Mouse (Mus musculus) hindbrain, embryonic 11.5 days (tissue): ENCODE data around the gene Zbtb21. TPM values are rescaled to one million over a fixed set of nuclear protein-coding genes. Genes with fewer than 3 reads are reported as not detected.
A peak's percentile ranks its signal among the peaks of the same experiment; 100 is the strongest.

ENCODE experiments used
- ATAC-seq: fragments of 200-750 bp; cut with Nextera tagmentation; 2 replicates; pipeline ENCODE4 v1.8.0; 2017; ENCODE audit warnings: mild to moderate bottlenecking, moderate TSS enrichment, moderate library complexity; ENCODE audit not compliant: low FRiP score
- DNase-seq: peaks from one replicate; pipeline ENCODE4 v3.0.0-alpha.2; 2015; ENCODE audit warnings: low spot score
- H3K27ac ChIP-seq: fragments of 300-500 bp; sonication (generic); 2 replicates; pipeline ENCODE4 v1.5.1; 2014; ENCODE audit warnings: mild to moderate bottlenecking, low read depth, low read length
- H3K27me3 ChIP-seq: fragments of 300-500 bp; sonication (generic); 2 replicates; pipeline ENCODE4 v1.6.1; 2014; ENCODE audit warnings: mild to moderate bottlenecking, low read length, moderate library complexity, mixed read lengths; ENCODE audit not compliant: control insufficient read depth, insufficient read depth
- H3K36me3 ChIP-seq: fragments of 300-500 bp; sonication (generic); 2 replicates; pipeline ENCODE4 v1.6.1; 2014; ENCODE audit warnings: mild to moderate bottlenecking, low read length, moderate library complexity, mixed read lengths; ENCODE audit not compliant: control insufficient read depth, insufficient read depth
- H3K4me1 ChIP-seq: fragments of 300-500 bp; sonication (generic); replicated peaks from 2 replicates; pipeline ENCODE4 v1.6.1; 2014; ENCODE audit warnings: low read length, mixed read lengths; ENCODE audit not compliant: control insufficient read depth, insufficient read depth
- H3K4me2 ChIP-seq: fragments of 300-500 bp; sonication (generic); replicated peaks from 2 replicates; pipeline ENCODE4 v1.6.1; 2014; ENCODE audit warnings: mild to moderate bottlenecking, low read depth, low read length
- H3K4me3 ChIP-seq: fragments of 300-500 bp; sonication (generic); 2 replicates; pipeline ENCODE4 v1.5.1; 2014; ENCODE audit warnings: low read depth, low read length
- H3K9ac ChIP-seq: fragments of 300-500 bp; sonication (generic); 2 replicates; pipeline ENCODE4 v1.6.1; 2014; ENCODE audit warnings: low read depth, low read length
- H3K9me3 ChIP-seq: fragments of 300-500 bp; sonication (generic); 2 replicates; pipeline ENCODE4 v1.6.1; 2016; ENCODE audit warnings: low read length; ENCODE audit not compliant: control insufficient read depth
- WGBS: fragments of 180-500 bp; shearing (Covaris S2); extraction: QIAGEN DNeasy Blood & Tissue Kit; methylation state at CpG from one replicate; pipeline ENCODE4 v1.1.7; 2014; 5-methylcytosine and 5-hydroxymethylcytosine counted together
- polyA plus RNA-seq: library from polyadenylated mRNA; unstranded; fragments of >200 nt; fragmentation: Nextera tagmentation; extraction: Ambion mirVana; gene quantifications from 2 replicates; pipeline ENCODE4 v1.2.1, GENCODE M21; 2014

Zbtb21 gene
- polyA plus RNA-seq, 1 experiment from 2014 or later, result 15.6 TPM

GRCm38 (mm10) chr16:97929520-97929919, 32.9 kb downstream of the Zbtb21 start:
- no peaks in the 10 kb centered on the region for H3K36me3 ChIP-seq

GRCm38 (mm10) chr16:97927331-97927938, 35.0 kb downstream of the Zbtb21 start:
- Histone ChIP-seq H3K27ac (no peak overlapping the region), H3K4me2 (no peak overlapping the region), H3K9me3 (no peaks in the 10 kb centered on the region), H3K27me3 (no peaks in the 10 kb centered on the region), H3K4me3 (no peak overlapping the region), H3K36me3 (no peaks in the 10 kb centered on the region), H3K9ac (no peak overlapping the region), H3K4me1 (no peaks in the 10 kb centered on the region)
- DNase-seq (no peak), ATAC-seq (no peak)
- 74% methylated on average over 3 of the region's 3 CpGs for WGBS

More at GRCm38 (mm10) chr16:97929520-97929919, 32.9 kb downstream of the Zbtb21 start:
- Histone ChIP-seq H3K4me2 (no peak overlapping the region), H3K4me3 (no peak overlapping the region), H3K4me1 (no peaks in the 10 kb centered on the region), H3K27me3 (no peaks in the 10 kb centered on the region), H3K9me3 (no peaks in the 10 kb centered on the region), H3K27ac (no peak overlapping the region), H3K9ac (no peak overlapping the region)
- no peak for ATAC-seq
- 57% methylated on average over 1 of the region's 1 CpGs for WGBS
- DNase-seq, result no peak

GRCm38 (mm10) chr16:97926381-97926780, 36.0 kb downstream of the Zbtb21 start:
- ATAC-seq, result no peak
- no peak overlapping the region for H3K27ac ChIP-seq
- H3K4me3 ChIP-seq, result no peak overlapping the region
- no peaks in the 10 kb centered on the region for H3K27me3 ChIP-seq
- H3K36me3 ChIP-seq, result no peaks in the 10 kb centered on the region
- no peaks in the 10 kb centered on the region for H3K4me1 ChIP-seq
- DNase-seq, result no peak
- H3K9ac ChIP-seq, result no peak overlapping the region
- H3K4me2 ChIP-seq, result no peak overlapping the region
- H3K9me3 ChIP-seq, result no peaks in the 10 kb centered on the region
- 89% methylated on average over 9 of the region's 9 CpGs for WGBS

- Histone ChIP-seq H3K4me2 (no peak overlapping the region), H3K4me3 (no peak overlapping the region), H3K9ac (no peak overlapping the region), H3K27me3 (no peaks in the 10 kb centered on the region), H3K27ac (no peak overlapping the region), H3K36me3 (no peaks in the 10 kb centered on the region), H3K4me1 (no peaks in the 10 kb centered on the region), H3K9me3 (no peaks in the 10 kb centered on the region)
- DNase-seq, result no peak
- no peak for ATAC-seq
- WGBS, result 86% methylated on average over 2 of the region's 2 CpGs
Measured at GRCm38 (mm10) chr16:97925760-97926159, 36.7 kb downstream of the Zbtb21 start.

- Histone ChIP-seq H3K36me3 (no peaks in the 10 kb centered on the region), H3K9me3 (no peaks in the 10 kb centered on the region), H3K4me3 (no peak overlapping the region), H3K4me2 (no peak overlapping the region), H3K9ac (no peak overlapping the region), H3K27me3 (no peaks in the 10 kb centered on the region), H3K27ac (no peak overlapping the region), H3K4me1 (no peaks in the 10 kb centered on the region)
- ATAC-seq (no peak), DNase-seq (no peak)
- WGBS, result 84% methylated on average over 1 of the region's 1 CpGs
Measured at GRCm38 (mm10) chr16:97923700-97924099, 38.7 kb downstream of the Zbtb21 start.

- H3K27ac ChIP-seq, result no peak overlapping the region
- DNase-seq (no peak), ATAC-seq (no peak; the same call in 1 of the 2 replicates)
- H3K4me2 ChIP-seq, result peak overlapping the region; percentile 78
- 1% methylated on average over 9 of the region's 9 CpGs for WGBS
- no peaks in the 10 kb centered on the region for H3K4me1 ChIP-seq
- no peaks in the 10 kb centered on the region for H3K9me3 ChIP-seq
- H3K27me3 ChIP-seq, result no peaks in the 10 kb centered on the region
- H3K4me3 ChIP-seq, result peak overlapping the region; percentile 71
- H3K36me3 ChIP-seq, result no peaks in the 10 kb centered on the region
- H3K9ac ChIP-seq, result peak overlapping the region; percentile 81; the same call in 1 of the 2 replicates
Measured at GRCm38 (mm10) chr16:97922779-97923126, 39.7 kb downstream of the Zbtb21 start.

- Histone ChIP-seq H3K9me3 (no peaks in the 10 kb centered on the region), H3K27ac (peak overlapping the region; percentile 11; the same call in 1 of the 2 replicates), H3K9ac (peak overlapping the region; percentile 81), H3K4me1 (no peaks in the 10 kb centered on the region), H3K4me3 (peak overlapping the region; percentile 71), H3K36me3 (no peaks in the 10 kb centered on the region), H3K4me2 (peak overlapping the region; percentile 78), H3K27me3 (no peaks in the 10 kb centered on the region)
- under 1% methylated on average over 58 of the region's 75 CpGs for WGBS
- DNase-seq, result peak; percentile 84
- ATAC-seq, result peak; percentile 94
Measured at GRCm38 (mm10) chr16:97921961-97922778, 40.3 kb downstream of the Zbtb21 start.

GRCm38 (mm10) chr16:97920621-97921020, 41.8 kb downstream of the Zbtb21 start:
- H3K9me3 ChIP-seq, result no peaks in the 10 kb centered on the region
- 100% methylated on average over 1 of the region's 1 CpGs for WGBS
- no peaks in the 10 kb centered on the region for H3K4me1 ChIP-seq
- no peak overlapping the region for H3K27ac ChIP-seq
- no peak for DNase-seq
- no peak overlapping the region for H3K4me3 ChIP-seq
- no peak overlapping the region for H3K4me2 ChIP-seq
- no peaks in the 10 kb centered on the region for H3K36me3 ChIP-seq
- H3K9ac ChIP-seq, result no peak overlapping the region
- no peak for ATAC-seq
- no peaks in the 10 kb centered on the region for H3K27me3 ChIP-seq

GRCm38 (mm10) chr16:97919793-97920192, 42.6 kb downstream of the Zbtb21 start:
- no peak for ATAC-seq
- 41% methylated on average over 2 of the region's 2 CpGs for WGBS
- Histone ChIP-seq H3K9me3 (no peaks in the 10 kb centered on the region), H3K27ac (no peak overlapping the region), H3K4me3 (no peak overlapping the region), H3K36me3 (no peaks in the 10 kb centered on the region), H3K9ac (no peak overlapping the region), H3K4me1 (no peaks in the 10 kb centered on the region), H3K4me2 (no peak overlapping the region), H3K27me3 (no peaks in the 10 kb centered on the region)
- DNase-seq, result no peak
